Mouse (Mus musculus): Measurements from ENCODE around the gene Kcp.

GRCm38 (mm10) chr6:29425118-29425517 is 82.6 kb downstream of the Kcp start:
- TF ChIP-seq CTCF (IDR thresholded peaks at IDR 0.05; ENCODE audit: control insufficient read depth, insufficient read depth, insufficient replicate concordance, low read depth, low read length) (no peak), POLR2A (IDR thresholded peaks at IDR 0.05; ENCODE audit: control insufficient read depth, low read depth, low read length) (no peak)
